Mouse (Mus musculus) leukemia stem cell, adult 10-12 weeks (primary cell): ENCODE measurements around the gene Vmn1r218. TPM values are rescaled to one million over a fixed set of nuclear protein-coding genes. Genes with fewer than 3 reads are reported as not detected.

Experiments used
- polyA plus RNA-seq: library from polyadenylated mRNA; stranded (reverse); fragments of >175 nt; gene quantifications from 2 replicates; pipeline ENCODE4 v1.2.3, GENCODE M21; 2012; ENCODE audit warnings: low replicate concordance

Gene Vmn1r218
- polyA plus RNA-seq = 0.02 TPM in 1 of 2 replicates, not detected in the other

DNA sequence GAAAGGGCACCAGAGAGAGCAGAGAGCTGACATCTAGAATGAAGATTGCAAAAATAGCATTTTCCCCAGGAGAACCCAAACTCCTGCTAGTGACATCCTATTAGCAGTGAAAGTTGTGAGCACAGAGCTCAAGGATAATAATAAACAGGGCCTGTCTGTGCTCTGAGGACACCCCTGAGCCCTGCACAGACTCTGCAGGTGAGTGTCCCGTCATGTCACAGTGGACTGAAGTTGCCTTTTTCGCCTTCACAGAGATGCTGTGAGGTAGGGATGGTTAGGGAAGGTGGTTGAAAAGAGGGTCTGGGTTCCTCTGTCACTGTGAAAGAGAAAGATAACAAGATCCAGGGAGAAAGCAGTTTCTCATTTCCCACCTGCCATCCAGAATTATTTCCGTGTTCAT lies at the start of gene Vmn1r218:
Gene Vmn1r218 (plus strand): TSS at position 57 of the 400 bp plus-strand sequence.

DNA sequence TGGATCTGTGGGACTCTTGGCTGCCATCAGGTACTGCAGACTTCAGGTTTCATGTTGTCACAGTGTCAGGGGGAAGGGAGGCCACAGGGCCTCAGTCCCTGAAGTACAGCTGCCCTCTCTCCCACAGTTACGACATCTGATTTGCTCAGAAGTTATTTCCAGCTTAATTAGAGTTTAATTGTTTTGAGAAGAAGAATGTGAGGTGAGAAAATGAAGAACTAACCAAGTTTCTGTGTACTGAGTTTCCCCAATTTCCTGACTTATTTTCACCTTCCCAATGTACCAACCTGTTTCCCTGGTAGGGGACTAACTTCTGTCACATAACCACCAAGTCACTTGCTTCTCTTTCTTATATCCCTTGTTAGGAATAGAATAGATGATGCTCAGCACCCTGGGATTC lies 14.8 kb upstream of the Vmn1r218 start, which contains the start of gene Vmn1r217:
Gene Vmn1r217 (minus strand): TSS at position 101 of the 400 bp plus-strand sequence.

DNA sequence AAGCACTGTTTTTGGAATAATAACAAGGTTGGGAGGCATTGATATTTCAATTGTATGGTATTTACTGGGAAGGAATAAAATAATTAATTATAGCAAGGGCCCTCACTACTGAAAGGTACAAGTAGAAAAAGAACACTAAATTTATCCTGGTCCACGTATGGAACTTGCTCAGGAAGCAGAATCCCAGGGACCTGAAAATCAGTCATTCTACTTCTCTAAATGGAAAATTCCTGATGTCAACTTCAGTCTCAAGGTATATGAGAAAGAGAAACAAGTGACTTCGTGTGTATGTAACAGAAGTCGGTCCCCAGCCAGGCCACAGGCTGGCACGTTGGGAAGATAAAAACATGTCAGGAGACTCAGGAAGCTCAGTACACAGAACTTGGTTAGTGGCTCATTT lies 26.1 kb downstream of the Vmn1r218 start, which contains the start of gene Vmn1r219:
Gene Vmn1r219 (plus strand): TSS at position 301 of the 400 bp plus-strand sequence.

DNA sequence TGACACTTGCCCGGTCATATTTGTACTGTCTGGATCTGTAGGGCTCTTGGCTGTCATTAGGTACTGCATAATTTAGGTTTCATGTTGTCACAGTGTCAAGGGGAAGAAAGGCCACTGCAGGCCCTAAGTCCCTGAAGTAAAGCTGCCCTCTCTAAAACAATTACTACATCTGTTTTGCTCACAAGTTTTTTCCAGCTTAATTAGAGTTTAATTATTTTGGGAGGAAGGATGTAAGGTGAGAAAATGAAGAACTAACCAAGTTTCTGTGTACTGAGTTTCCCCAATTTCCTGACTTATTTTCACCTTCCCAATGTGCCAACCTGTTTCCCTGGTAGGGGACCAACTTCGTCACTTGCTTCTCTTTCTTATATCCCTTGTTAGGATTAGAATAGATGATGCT lies 54.9 kb downstream of the Vmn1r218 start, which contains the start of gene Vmn1r220:
Gene Vmn1r220 (minus strand): TSS at position 101 of the 400 bp plus-strand sequence.

Other genes starting within 250 kb of the Vmn1r218 start
- not detected in 2 replicates for gene Vmn1r212, start 248.9 kb upstream of the Vmn1r218 start, polyA plus RNA-seq
- not detected in 2 replicates for gene Vmn1r213, start 125.5 kb upstream of the Vmn1r218 start, polyA plus RNA-seq
- gene Vmn1r214, start 102.7 kb upstream of the Vmn1r218 start, polyA plus RNA-seq = not detected in 2 replicates
- not detected in 2 replicates for gene Vmn1r215, start 65.1 kb upstream of the Vmn1r218 start, polyA plus RNA-seq
- not detected in 2 replicates for gene Vmn1r217, start 14.9 kb upstream of the Vmn1r218 start, polyA plus RNA-seq
- not detected in 2 replicates for gene Vmn1r219, start 26.2 kb downstream of the Vmn1r218 start, polyA plus RNA-seq
- gene Vmn1r220, start 54.8 kb downstream of the Vmn1r218 start, polyA plus RNA-seq = not detected in 2 replicates
- gene Vmn1r221, start 81.0 kb downstream of the Vmn1r218 start, polyA plus RNA-seq = not detected in 2 replicates
- not detected in 2 replicates for gene Vmn1r222, start 102.8 kb downstream of the Vmn1r218 start, polyA plus RNA-seq
- gene Vmn1r223, start 114.0 kb downstream of the Vmn1r218 start, polyA plus RNA-seq = 0.03 TPM in 1 of 2 replicates, not detected in the other
- 0.23 and 1.0 TPM in 2 replicates for gene Zfp322a, start 236.1 kb downstream of the Vmn1r218 start, polyA plus RNA-seq